Mouse (Mus musculus): ENCODE results near the gene Slc3a1.

Gene Slc3a1

GRCm38 (mm10) chr17:85090120-85091099 lies 62.2 kb downstream of the Slc3a1 start, which contains the start of the genes Prepl and Camkmt:
Gene Prepl (minus strand): TSS chr17:85090241.
Gene Camkmt (plus strand): TSS chr17:85090552.
- peak; percentile 90 for DNase-seq

DNA sequence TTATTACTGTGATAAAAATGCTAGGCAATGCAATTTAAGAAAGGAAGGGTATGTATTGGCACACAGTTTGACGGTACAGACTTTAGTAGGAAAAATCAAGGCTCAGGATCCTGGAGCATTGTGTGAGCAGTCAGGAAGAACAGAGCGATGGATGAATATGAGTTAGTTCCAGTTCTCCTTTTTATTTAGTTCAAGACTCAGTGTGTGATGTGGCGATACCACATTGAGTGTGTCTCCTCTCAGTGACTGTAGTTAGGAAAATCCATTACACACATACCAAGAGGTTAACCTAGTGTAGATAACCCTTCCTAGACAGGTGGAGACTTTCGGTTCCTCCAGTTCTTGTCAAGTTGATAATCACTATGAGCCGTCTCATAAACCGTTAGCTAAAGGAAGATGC lies 63.6 kb downstream of the Slc3a1 start:
- DNase-seq: no peak

GRCm38 (mm10) chr17:85096396-85096795 lies 68.2 kb downstream of the Slc3a1 start:
- no peak for DNase-seq

DNA sequence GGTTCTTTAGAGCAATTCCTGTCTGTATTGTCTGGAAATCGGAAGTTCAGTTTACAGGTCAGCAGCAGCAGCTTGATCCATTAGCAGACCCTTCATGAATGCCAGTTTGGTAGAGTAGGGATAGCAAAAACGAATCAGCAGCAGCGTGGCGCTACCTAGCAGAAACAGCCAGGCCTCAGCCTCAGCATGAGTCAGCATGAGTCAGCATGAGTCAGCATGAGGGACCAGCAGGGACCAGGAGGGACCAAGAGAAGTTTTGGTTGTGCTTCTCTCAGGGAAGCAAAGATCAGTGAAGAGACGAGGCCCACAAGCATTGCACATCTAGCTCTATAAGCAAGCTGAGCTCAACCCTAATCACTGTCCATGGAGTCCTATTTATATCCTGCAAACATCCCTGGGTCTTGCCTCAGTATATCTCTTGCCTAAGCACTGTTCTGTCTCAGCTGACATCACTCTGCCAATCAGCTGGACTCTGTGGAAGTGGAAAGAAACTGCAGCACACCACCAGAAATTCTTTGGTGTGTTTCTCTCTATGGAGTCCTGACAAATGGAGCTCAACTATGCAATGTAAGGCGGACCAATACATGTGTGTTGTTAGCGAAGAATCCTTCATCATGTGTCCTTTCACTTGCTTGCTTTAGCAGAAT lies 70.6 kb downstream of the Slc3a1 start:
- no peak for DNase-seq

DNA sequence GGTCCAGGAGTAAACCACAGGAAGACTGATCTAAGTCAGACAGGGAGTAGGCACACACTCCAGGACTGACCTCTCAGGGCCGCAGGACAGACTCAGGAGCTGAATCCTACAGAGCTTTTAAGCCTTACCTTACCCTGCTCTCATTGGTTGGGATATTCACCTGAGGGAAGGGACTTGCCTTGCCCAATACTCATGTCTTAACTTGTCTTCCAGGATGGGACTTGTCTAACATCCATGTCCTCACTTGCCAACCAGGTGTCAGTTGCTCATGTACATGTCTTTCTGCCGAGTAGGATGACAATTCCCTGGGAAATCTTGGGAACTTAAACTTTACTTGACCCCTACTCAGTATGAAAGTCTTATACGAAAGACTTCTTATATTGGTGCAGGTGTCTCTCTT lies 72.1 kb downstream of the Slc3a1 start:
- DNase-seq: no peak

- DNase-seq: no peak
Measured at GRCm38 (mm10) chr17:85101751-85102150, 73.6 kb downstream of the Slc3a1 start.

DNA sequence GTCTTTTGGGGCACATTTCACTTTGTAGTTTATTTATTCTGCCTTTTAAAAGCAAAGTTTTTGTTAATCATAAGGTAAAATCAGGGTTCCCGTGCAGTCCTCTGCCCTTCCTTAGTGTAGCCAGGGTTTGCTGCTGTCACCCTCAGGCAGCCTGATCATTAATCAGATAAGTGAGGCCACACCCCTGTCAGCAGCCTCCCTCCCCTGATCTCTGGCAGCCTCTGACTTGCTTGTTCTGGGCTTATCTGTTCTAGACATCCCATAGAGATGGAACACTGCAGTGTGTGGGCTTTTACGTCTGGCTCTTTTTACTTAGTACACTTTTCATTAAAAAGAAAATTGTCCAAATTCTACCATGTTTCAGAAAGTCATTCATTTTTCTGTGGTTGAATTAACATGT lies 75.1 kb downstream of the Slc3a1 start:
- DNase-seq: no peak

DNA sequence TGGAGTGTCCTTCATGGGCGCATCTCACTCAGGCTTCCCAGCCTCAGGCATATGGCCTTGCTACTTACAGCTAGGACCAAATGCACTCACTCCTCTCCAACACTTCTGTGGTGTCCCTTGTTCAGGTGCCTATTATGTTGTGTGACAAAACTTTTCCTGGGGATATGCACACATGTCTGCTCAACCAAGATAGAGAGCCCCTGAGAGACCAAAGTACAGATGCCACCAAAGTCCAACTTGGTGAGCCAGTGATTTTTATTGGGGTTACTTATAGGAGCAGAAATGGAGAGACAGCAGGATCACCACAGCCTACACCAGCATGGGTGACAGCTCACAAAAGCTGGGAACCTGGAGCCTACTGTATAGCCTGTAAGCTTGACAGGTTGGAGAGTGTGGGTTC lies 82.5 kb downstream of the Slc3a1 start:
- DNase-seq: no peak

GRCm38 (mm10) chr17:85113441-85113840 lies 85.3 kb downstream of the Slc3a1 start:
- DNase-seq: no peak
